Mouse (Mus musculus): ENCODE data around the gene 4930469K13Rik. TPM values are rescaled to one million over a fixed set of nuclear protein-coding genes. Genes with fewer than 3 reads are reported as not detected.
"Not testable (repeated sequence)": the region's sequence is repeated elsewhere in the genome, so short reads cannot be mapped to it uniquely, and the experiment has no call there.

4930469K13Rik gene
- not detected in 2 replicates for polyA plus RNA-seq (2015; fragmentation: Nextera tagmentation; extraction: Ambion mirVana)

DNA sequence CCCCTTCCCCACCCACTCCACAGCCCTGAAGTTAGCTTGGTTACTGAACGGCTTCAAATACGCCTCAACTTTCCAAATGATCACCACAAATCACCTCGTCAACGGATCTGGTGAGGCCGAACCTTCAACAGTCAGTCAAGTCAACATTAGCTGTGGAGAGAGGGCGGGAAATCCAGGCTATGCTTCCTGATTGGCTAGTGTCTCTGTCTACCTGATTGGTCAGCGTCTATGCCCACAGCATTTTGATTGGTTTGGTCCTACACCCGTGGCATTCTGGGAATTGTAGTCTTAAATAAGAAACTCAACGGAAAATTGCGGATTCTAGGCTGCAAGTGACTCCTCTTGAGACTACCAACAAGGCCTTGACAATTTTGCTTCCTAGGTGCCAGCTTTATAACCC is at the start of gene 4930469K13Rik:
TSS of gene 4930469K13Rik (minus strand) at position 133 of the 400 bp plus-strand sequence.
- WGBS (ENCODE audit: insufficient replicate concordance): 77% methylated on average over 10 of the region's 10 CpGs
- Histone ChIP-seq H3K9ac (replicated peaks) (no peak within 1 kb of the TSS), H3K4me3 (ENCODE audit: low read depth, low read length) (no peak within 1 kb of the TSS), H3K27ac (ENCODE audit: low read depth) (no peak within 1 kb of the TSS), H3K9me3 (ENCODE audit: low read length) (no peaks in the 10 kb centered on the region), H3K4me1 (ENCODE audit: insufficient read depth) (no peaks in the 10 kb centered on the region), H3K4me2 (ENCODE audit: low read depth, low read length) (no peak within 1 kb of the TSS), H3K27me3 (ENCODE audit: insufficient read depth, low read length) (no peaks in the 10 kb centered on the region), H3K36me3 (replicated peaks; ENCODE audit: insufficient read depth, low read length) (no peaks in the 10 kb centered on the region)
- DNase-seq (no peak), ATAC-seq (no peak)
- TF ChIP-seq EP300 (IDR thresholded peaks at IDR 0.05; ENCODE audit: low read depth) (no peak), CTCF (IDR thresholded peaks at IDR 0.05; ENCODE audit: low read depth) (no peak)

DNA sequence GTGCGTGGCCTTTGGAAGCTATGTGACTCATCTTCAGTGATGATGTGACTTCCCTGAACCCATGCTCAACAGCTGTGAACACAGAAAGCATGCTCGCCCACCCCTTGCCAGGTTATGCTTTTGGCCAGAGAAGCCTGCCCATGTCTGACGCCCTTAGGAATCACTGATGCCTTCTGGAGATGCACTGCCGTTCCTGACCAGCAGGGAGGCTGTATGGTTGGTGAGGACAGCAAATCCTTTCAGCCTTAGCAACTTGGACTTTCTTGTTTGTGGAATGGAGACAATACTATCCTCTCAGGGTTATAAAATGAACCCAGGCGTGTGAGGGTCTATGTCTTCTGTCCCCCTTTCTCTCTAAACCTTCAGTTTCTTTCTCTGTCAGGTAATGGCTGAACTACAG is 48.6 kb upstream of the 4930469K13Rik start:
- no peaks in the 10 kb centered on the region for H3K4me1 ChIP-seq (ENCODE audit: insufficient read depth)
- H3K27me3 ChIP-seq (ENCODE audit: insufficient read depth, low read length): no peaks in the 10 kb centered on the region
- H3K4me3 ChIP-seq (ENCODE audit: low read depth, low read length): no peak overlapping the region
- DNase-seq (no peak), ATAC-seq (no peak)
- H3K9me3 ChIP-seq (ENCODE audit: low read length): no peaks in the 10 kb centered on the region
- H3K27ac ChIP-seq (ENCODE audit: low read depth): no peak overlapping the region
- 57% methylated on average over 5 of the region's 5 CpGs for WGBS (ENCODE audit: insufficient replicate concordance)
- TF ChIP-seq EP300 (IDR thresholded peaks at IDR 0.05; ENCODE audit: low read depth) (no peak), CTCF (IDR thresholded peaks at IDR 0.05; ENCODE audit: low read depth) (no peak)
- H3K4me2 ChIP-seq (ENCODE audit: low read depth, low read length): no peak overlapping the region
- no peak overlapping the region for H3K9ac ChIP-seq (replicated peaks)
- no peaks in the 10 kb centered on the region for H3K36me3 ChIP-seq (replicated peaks; ENCODE audit: insufficient read depth, low read length)

DNA sequence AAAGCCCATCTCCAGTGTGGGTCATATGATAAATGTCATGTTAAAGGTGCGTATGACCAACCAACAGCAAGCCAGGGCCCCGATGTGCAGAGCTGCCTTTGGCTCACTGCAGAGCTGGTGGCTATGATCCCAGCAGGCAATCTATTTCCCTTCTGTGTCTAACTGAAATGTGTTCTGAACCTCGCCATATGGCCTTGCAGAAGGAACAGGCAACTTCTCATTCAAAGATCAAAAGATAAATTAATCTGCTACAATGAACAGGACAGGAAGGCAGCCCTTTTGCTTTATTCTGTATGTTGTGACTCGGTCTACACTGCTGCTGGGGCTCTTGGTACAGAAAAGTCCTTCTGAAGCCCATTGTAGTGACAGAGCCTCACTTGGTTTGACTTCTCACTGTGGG is 46.1 kb upstream of the 4930469K13Rik start:
- Histone ChIP-seq H3K4me2 (ENCODE audit: low read depth, low read length) (no peak overlapping the region), H3K4me3 (ENCODE audit: low read depth, low read length) (no peak overlapping the region), H3K4me1 (ENCODE audit: insufficient read depth) (no peaks in the 10 kb centered on the region), H3K9ac (replicated peaks) (no peak overlapping the region), H3K9me3 (ENCODE audit: low read length) (no peaks in the 10 kb centered on the region), H3K27me3 (ENCODE audit: insufficient read depth, low read length) (no peaks in the 10 kb centered on the region), H3K27ac (ENCODE audit: low read depth) (no peak overlapping the region), H3K36me3 (replicated peaks; ENCODE audit: insufficient read depth, low read length) (no peaks in the 10 kb centered on the region)
- 58% methylated on average over 4 of the region's 4 CpGs for WGBS (ENCODE audit: insufficient replicate concordance)
- TF ChIP-seq CTCF (IDR thresholded peaks at IDR 0.05; ENCODE audit: low read depth) (no peak), EP300 (IDR thresholded peaks at IDR 0.05; ENCODE audit: low read depth) (no peak)
- DNase-seq: no peak
- ATAC-seq: no peak

DNA sequence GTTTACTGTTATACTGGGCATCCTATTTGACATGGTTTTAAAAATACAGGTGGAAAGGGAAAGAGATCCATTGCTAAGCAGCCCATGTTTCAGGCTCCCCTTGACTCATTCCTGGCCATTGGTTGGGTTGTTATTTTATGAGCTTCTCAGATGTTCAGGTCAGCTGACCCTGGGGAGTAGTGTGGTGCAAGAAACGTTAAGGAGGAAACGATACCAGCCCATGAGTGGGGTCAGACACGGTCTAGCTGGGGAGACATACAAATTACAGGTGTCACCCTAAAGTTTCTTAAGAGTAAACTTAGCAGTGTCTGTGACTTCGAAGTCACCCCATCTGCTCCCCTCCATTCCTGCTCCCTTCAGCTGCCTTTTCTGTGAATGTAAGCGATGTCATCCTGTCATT is 45.6 kb upstream of the 4930469K13Rik start:
- H3K27ac ChIP-seq (ENCODE audit: low read depth): no peak overlapping the region
- no peak for DNase-seq
- TF ChIP-seq EP300 (IDR thresholded peaks at IDR 0.05; ENCODE audit: low read depth) (no peak), CTCF (IDR thresholded peaks at IDR 0.05; ENCODE audit: low read depth) (no peak)
- H3K27me3 ChIP-seq (ENCODE audit: insufficient read depth, low read length): no peaks in the 10 kb centered on the region
- no peak for ATAC-seq
- H3K9me3 ChIP-seq (ENCODE audit: low read length): no peaks in the 10 kb centered on the region
- no peak overlapping the region for H3K4me3 ChIP-seq (ENCODE audit: low read depth, low read length)
- 67% methylated on average over 5 of the region's 5 CpGs for WGBS (ENCODE audit: insufficient replicate concordance)
- no peaks in the 10 kb centered on the region for H3K4me1 ChIP-seq (ENCODE audit: insufficient read depth)
- H3K9ac ChIP-seq (replicated peaks): no peak overlapping the region
- H3K36me3 ChIP-seq (replicated peaks; ENCODE audit: insufficient read depth, low read length): no peaks in the 10 kb centered on the region
- H3K4me2 ChIP-seq (ENCODE audit: low read depth, low read length): no peak overlapping the region

DNA sequence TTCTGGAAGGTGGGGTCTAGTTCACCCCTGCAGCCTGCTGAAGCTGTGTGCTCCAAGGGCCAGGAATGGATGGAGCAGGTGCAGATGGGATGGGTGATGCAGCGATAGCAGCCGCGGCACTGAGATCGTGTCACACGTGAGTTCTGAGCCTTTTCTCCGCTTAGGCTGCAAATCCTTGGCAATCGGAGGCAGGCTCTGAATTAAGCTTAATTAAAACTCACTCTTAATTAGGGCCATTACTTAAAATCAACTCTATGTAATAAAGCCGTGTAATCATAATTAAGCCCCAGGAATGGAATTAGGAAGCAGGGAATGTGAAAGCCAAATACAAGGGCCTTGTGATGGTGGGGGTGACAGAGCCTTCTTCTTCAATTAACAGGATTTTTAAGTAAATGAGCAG is 40.9 kb upstream of the 4930469K13Rik start:
- no peak for TF ChIP-seq EP300 (IDR thresholded peaks at IDR 0.05; ENCODE audit: low read depth)
- no peak for TF ChIP-seq CTCF (IDR thresholded peaks at IDR 0.05; ENCODE audit: low read depth)
- H3K9me3 ChIP-seq (ENCODE audit: low read length): no peaks in the 10 kb centered on the region
- DNase-seq (no peak), ATAC-seq (no peak)
- WGBS (ENCODE audit: insufficient replicate concordance): 82% methylated on average over 8 of the region's 8 CpGs
- H3K9ac ChIP-seq (replicated peaks): no peak overlapping the region
- no peak overlapping the region for H3K27ac ChIP-seq (ENCODE audit: low read depth)
- H3K27me3 ChIP-seq (ENCODE audit: insufficient read depth, low read length): no peaks in the 10 kb centered on the region
- no peaks in the 10 kb centered on the region for H3K36me3 ChIP-seq (replicated peaks; ENCODE audit: insufficient read depth, low read length)
- H3K4me1 ChIP-seq (ENCODE audit: insufficient read depth): no peaks in the 10 kb centered on the region
- H3K4me3 ChIP-seq (ENCODE audit: low read depth, low read length): no peak overlapping the region
- no peak overlapping the region for H3K4me2 ChIP-seq (ENCODE audit: low read depth, low read length)

DNA sequence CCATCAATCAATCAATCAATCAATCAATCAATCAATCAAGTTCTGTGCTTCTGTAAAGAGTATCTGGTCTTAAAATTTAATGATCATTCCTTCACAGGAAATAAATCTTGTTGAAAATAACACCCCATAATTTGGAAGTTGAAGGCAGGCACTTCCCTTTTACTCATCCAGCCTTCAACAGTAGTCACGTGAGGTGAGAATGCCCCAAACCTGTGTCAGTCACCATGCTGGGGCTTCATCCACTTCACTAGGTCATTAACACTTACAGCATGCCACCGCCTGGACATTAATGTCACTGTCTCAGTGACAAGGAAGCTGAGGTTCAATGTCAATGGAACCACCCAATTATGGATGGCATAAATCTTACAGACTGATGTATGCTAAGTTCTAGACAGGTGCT is 30.1 kb upstream of the 4930469K13Rik start:
- Histone ChIP-seq H3K4me1 (ENCODE audit: insufficient read depth) (no peaks in the 10 kb centered on the region), H3K9me3 (ENCODE audit: low read length) (no peaks in the 10 kb centered on the region), H3K27ac (ENCODE audit: low read depth) (no peak overlapping the region), H3K9ac (replicated peaks) (no peak overlapping the region), H3K4me3 (ENCODE audit: low read depth, low read length) (no peak overlapping the region), H3K27me3 (ENCODE audit: insufficient read depth, low read length) (no peaks in the 10 kb centered on the region), H3K4me2 (ENCODE audit: low read depth, low read length) (no peak overlapping the region), H3K36me3 (replicated peaks; ENCODE audit: insufficient read depth, low read length) (no peaks in the 10 kb centered on the region)
- 62% methylated on average over 2 of the region's 2 CpGs for WGBS (ENCODE audit: insufficient replicate concordance)
- TF ChIP-seq CTCF (IDR thresholded peaks at IDR 0.05; ENCODE audit: low read depth) (no peak), EP300 (IDR thresholded peaks at IDR 0.05; ENCODE audit: low read depth) (no peak)
- ATAC-seq (no peak), DNase-seq (no peak)

DNA sequence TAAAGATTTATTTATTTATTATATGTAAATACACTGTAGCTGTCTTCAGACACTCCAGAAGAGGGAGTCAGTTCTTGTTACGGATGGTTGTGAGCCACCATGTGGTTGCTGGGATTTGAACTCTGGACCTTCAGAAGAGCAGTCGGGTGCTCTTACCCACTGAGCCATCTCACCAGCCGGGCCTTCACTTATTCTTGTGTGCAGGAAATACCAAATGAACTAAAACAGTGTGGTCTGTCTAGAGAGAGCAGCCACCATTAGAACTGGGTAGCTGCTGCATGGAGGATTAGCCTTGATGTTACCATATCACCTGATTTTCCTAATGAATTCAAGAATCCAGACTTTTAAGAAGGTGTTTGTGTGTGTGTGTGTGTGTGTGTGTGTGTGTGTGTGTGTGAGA is 27.4 kb upstream of the 4930469K13Rik start:
- H3K4me2 ChIP-seq (ENCODE audit: low read depth, low read length); ATAC-seq; H3K36me3 ChIP-seq (replicated peaks; ENCODE audit: insufficient read depth, low read length); H3K9me3 ChIP-seq (ENCODE audit: low read length); H3K27me3 ChIP-seq (ENCODE audit: insufficient read depth, low read length); H3K27ac ChIP-seq (ENCODE audit: low read depth); DNase-seq; H3K4me3 ChIP-seq (ENCODE audit: low read depth, low read length); H3K4me1 ChIP-seq (ENCODE audit: insufficient read depth); H3K9ac ChIP-seq (replicated peaks): not testable (repeated sequence)
- 68% methylated on average over 3 of the region's 3 CpGs for WGBS (ENCODE audit: insufficient replicate concordance)
